Mouse (Mus musculus) forelimb bud, embryonic 11.5 days (tissue): ENCODE measurements around the gene Gm20388.

Source experiments
- DNase-seq: peaks from one replicate; pipeline ENCODE4 v3.0.0-alpha.2; 2012; ENCODE audit warnings: low read depth, low spot score

Gene Gm20388

DNA sequence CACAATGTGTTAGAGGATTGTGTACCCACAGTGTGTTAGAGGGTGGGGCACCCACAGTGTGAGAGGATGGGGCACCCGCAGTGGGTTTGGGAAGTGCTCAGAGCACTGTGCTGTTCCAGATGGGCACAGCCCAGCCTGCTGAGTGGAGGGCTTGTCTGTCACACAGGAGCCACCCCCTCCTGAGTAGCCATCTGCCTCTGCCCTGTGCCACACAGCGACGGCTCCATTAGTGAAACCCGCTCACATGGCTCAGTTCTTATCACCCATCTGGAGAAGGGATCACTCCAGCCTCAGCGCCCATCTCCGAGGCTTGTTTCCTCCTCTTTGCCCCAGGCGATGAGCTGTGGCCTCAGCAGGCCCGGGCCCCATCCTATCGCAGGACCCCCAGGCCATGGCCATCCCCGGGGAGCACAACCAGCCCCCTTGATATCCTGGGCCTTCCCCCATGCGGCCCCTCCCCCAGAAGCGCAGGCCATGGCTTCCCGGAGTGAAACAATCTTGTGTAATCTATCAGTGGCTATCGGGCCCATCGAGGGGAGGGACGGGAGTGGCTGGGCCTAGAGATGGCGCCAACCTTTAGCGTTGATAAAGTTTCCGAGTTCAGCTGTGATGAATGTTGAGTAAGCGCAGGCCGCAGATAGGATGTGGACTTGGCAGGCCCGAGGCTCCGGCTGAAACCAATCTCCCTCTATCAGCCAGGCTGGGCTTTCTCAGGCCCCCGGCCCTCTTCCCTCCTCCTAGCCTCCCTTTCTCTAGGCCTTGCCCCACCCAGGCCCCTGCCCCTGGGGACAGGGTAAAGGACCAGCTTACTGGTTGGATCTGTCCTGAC, 2385.7 kb downstream of the Gm20388 start:
- DNase-seq = no peak

DNA sequence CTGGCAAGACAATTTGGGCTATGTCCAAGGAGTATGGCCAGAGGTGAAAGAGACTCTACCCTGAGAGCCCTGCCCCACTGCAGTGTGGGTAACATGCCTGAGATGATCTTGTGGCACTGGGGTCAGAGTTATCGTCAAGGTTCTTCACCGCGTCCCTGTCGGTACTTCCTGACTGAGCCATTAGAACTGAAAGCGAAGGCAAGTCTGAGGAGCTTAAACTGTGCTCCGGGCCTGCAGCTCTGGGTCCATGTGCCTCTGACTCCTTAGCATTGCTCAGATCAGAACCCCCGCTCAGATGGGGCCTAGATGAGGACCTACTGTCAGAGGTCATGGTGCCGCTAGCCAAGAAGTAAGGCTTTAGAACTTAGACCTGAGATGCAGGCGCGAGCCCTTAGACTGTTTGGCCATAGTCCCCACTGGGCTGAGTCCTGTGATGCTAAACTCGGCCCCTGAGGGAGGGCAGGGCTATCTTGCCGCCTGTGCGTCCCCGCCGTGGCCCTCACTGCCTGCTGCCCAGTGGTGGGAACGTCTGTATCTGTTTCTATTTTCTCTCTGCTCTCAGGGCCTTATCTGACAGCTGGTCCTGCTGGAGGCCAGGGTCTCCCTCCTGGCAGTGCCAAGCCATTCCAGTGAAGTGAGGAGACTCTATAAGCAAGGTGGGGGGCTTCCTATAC, 2389.1 kb downstream of the Gm20388 start:
- no peak for DNase-seq

GRCm38 (mm10) chr8:122301081-122301480, 2390.4 kb downstream of the Gm20388 start:
- no peak for DNase-seq

GRCm38 (mm10) chr8:122301866-122302265, 2391.2 kb downstream of the Gm20388 start:
- no peak for DNase-seq

GRCm38 (mm10) chr8:122303451-122303850, 2392.8 kb downstream of the Gm20388 start:
- DNase-seq = no peak

DNA sequence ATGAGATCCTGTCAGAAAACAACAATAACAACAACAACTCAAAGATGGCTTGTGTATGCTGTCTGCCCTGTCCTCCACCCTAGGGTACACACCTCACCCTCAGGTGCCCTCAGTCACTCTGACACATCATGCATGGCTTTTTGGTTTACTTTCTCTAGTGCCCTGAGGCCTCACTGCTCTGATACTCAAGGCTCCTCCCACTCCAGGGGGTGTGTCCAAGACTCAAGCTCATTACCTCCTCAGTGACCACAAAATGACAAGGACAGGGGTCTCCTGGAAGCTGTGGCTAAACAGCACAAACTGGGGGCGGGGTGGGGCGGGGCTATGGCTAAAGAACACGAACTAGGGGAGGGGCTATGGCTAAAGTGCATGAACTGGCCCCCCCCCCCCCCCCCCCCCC, 2393.4 kb downstream of the Gm20388 start:
- no peak for DNase-seq

DNA sequence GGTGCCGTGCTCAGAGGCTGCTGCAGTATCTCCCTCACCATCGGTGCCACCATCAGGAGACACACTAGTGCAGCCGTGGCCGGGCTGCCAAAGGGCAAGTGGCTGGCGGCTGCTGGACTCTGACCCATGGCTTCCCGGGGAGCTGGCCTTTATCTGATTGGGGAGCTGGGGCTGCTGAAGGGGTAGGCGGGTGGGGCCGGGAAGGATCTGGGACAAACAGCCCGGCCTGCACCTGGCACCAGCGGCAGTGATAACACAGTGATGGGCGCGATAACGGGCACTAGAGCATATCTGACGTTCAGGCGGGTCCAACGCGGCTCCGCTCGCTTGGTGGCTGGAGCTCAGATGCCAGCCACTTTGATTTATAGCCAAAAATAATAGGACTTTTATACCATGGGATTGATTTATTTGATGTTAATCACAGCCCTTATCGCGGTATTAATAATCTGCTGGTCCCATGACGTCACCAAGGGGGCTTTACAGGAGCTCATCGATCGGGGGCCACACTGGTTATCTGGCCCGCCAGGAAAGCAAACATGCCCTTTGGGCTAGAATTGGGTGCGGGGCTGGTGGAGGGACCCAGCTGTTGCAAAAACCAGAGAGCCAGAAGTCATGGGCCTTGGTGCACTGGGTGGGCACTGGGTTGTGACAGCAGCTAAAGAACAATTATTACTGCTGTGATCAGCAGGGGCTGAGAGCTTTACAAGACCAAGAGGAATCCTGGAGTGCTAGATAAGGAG, 2396.2 kb downstream of the Gm20388 start:
- DNase-seq = no peak

DNA sequence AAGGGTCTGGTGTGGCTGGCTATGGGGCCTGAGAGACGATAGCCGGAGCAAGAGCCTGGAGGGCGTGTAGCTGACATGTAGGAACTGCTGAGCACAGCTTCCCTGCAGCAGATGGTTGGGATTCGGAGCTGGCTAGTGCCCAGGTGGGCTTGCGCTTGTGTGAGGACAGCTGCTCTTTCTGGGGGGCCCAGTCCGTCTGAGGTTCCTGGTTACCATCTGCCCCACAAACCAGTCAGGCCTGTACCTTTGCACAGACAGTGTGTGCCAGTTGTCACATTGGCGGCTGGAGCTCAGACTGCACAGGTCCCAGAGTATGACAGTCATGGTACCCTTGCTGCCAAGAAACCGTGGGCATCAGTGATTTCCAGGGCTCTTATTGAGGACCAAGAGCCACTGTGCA, 2397.2 kb downstream of the Gm20388 start:
- no peak for DNase-seq

- no peak for DNase-seq
These were observed 2398.6 kb downstream of the Gm20388 start for GRCm38 (mm10) chr8:122309272-122309671.

DNA sequence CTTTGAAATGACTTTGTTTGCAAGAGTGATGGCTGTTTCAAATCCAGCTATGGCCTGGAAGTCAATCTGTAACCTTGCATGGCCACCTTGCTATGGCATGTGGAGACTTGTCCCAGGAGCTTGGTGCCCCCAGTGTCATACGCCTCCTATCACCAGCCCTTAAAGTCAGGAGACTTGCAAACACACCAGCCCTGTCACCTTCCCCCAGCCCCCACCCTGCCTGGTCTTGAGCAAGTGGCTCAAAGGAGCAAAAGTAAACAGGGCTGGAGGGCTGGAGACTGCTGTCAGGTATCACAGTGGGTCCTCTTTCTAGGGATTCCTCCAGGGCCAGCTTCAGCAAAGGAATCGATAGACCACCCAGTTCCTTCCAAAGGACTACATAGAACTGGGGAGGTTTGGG, 2400.5 kb downstream of the Gm20388 start:
- no peak for DNase-seq

GRCm38 (mm10) chr8:122312553-122312952, 2401.9 kb downstream of the Gm20388 start:
- no peak for DNase-seq

- DNase-seq = no peak
These were observed 2402.7 kb downstream of the Gm20388 start for GRCm38 (mm10) chr8:122313310-122313709.

DNA sequence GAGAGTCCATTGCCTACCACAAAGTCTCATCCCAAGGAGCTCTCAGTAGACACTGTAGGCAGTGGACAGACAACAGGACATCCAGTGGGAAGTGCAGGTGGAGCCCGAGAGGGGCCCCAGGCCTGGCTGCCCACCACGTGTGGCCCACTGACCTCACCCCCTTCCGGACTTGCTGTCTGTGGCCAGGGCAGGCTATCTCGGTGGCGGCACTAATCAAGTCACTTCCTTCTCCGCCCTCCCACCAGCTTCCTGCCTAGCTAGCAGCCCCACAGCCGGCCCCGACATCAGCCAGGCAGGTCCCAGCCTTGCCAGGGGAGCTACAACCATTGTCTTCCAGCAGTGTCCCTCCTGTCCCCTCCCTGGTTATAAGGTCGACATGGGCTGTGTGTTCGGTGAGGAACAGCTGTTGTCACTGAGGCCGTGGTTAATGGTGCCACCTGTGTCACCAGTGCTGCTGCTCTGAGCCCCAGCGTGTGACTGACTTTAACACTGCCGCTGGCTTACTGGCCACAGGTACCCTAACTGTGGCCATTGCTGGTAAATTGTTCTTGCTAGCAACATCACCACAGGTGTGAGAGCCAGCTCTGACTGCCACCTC, 2404.4 kb downstream of the Gm20388 start:
- no peak for DNase-seq

- DNase-seq = no peak
These were observed 2405.8 kb downstream of the Gm20388 start for GRCm38 (mm10) chr8:122316402-122316801.

GRCm38 (mm10) chr8:122317918-122318475, 2407.4 kb downstream of the Gm20388 start:
- DNase-seq = no peak

DNA sequence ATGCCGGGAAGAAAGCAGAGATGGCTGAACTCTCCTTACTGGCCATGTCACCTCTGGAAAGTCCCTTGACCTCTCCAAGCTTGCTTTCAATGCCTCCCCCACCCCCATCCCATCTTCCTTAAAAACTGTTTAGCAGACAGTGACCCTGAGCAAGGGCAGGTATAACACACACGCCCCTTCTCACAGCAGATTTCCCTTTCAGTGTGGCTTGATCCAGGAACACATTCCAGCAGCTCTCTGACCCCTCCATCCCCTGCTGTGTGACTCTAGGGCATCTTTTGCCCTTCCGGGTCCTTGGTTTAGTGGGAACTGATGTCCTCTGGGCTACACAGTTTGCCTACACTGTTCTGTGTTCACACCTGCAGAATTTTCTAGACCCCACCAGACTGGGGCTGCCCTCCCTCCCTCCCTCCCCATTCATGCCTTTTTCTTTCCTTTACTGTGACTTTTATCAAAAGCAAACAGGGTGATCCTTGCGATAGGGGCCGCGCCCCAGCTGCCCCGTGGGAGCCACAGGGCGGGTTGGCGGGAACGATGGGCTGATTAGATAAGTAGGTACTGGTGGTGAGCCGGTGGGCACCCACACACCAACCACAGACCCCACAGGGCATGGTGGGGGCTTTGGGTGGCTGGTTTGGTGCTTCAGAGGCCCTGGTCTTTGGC, 2408.5 kb downstream of the Gm20388 start:
- no peak for DNase-seq

- DNase-seq = no peak
These were observed 2409.1 kb downstream of the Gm20388 start for GRCm38 (mm10) chr8:122319708-122320075.

- DNase-seq = no peak
These were observed 2409.9 kb downstream of the Gm20388 start for GRCm38 (mm10) chr8:122320541-122320940.

- no peak for DNase-seq
These were observed 2410.8 kb downstream of the Gm20388 start for GRCm38 (mm10) chr8:122321455-122321921.

DNA sequence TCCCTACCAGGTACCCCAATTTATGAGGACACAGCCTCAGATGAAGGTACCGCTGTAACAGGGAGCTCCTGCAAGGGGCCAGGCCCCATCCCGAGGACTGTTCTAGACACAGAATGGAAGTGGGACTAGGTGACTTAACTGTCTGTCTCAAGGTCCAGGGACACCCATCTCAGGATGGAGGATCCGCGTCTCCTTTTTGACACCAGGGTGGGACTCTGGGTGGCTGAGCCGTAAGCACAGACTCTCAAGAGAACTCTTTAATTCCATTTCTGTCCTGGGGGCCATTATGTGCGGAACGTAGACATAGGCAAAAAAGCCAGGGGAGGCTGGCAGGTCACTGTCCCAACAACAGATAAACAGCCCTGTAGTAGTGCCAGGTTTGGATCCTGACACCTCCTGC, 2411.5 kb downstream of the Gm20388 start:
- DNase-seq = no peak

DNA sequence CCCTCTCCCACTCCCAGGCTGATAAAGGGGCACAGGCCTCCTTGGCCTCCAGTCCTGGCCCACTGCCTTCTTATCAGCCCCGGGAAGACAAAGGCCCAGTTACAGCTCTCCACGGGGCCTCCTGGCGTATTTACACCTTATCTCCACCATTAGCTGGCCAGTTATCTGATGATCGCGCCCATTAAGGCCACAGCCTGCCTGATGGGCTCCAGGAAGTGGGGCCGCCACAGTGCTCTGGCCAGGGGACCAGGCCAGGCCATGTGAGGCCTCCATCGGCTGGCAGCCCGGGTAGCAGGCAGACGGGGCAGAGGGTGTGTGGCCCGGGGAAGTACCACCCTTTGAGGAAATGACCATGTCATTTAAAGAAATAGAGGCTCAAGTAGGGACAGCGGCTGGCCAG, 2412.2 kb downstream of the Gm20388 start:
- no peak for DNase-seq
